Mouse (Mus musculus): ENCODE measurements around the gene Ccnjl.
A peak's percentile ranks its signal among the peaks of the same experiment; 100 is the strongest.

Gene Ccnjl

GRCm38 (mm10) chr11:43528683-43529499 lies at the start of gene Ccnjl:
Ccnjl (plus strand) TSS chr11:43528784.
- peak; percentile 13 to 54 for DNase-seq (ENCODE audit: low read depth in 2 of 2, low spot score in 2 of 2)

DNA sequence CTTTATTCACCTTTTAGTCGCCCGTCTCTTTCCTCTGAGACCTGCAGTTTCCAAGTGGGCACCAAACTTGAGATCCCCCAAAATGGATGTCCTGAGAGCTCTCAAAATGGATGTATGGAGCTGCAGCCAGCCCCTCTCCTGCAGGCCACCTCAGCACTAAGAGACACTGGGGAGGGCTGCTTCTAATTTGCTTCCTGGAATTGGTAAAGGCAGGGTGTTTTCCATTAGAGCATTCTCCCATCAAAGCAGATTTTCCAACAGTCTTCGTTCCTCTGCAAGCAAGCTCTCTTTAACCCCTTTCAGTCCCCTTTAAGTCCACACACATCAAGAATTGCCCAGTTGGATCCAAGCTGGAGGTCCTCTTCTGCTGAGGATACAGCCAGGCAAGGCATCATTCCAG lies 49.2 kb upstream of the Ccnjl start:
- DNase-seq (ENCODE audit: low read depth in 2 of 2, low spot score in 2 of 2), result no peak

DNA sequence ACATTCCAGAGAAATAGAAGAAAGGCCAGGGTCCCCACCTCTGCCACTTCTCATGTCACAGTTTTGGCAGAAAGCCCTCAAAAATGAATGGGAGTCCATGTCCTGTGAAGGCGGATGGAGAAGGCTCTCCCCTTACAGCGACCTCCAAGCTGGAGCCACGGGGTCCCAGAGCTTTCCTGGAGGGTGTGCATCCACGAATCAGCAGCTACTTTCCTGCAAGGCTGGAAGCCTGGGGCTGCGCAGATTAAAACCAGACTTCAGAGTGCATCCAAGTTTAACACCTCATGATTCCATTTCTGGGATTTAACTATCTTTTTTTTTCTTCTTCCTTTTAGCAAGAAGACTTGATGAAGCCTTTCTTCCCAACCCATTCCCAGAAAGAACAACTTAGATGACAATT lies 48.0 kb upstream of the Ccnjl start:
- no peak for DNase-seq (ENCODE audit: low read depth in 2 of 2, low spot score in 2 of 2)

DNA sequence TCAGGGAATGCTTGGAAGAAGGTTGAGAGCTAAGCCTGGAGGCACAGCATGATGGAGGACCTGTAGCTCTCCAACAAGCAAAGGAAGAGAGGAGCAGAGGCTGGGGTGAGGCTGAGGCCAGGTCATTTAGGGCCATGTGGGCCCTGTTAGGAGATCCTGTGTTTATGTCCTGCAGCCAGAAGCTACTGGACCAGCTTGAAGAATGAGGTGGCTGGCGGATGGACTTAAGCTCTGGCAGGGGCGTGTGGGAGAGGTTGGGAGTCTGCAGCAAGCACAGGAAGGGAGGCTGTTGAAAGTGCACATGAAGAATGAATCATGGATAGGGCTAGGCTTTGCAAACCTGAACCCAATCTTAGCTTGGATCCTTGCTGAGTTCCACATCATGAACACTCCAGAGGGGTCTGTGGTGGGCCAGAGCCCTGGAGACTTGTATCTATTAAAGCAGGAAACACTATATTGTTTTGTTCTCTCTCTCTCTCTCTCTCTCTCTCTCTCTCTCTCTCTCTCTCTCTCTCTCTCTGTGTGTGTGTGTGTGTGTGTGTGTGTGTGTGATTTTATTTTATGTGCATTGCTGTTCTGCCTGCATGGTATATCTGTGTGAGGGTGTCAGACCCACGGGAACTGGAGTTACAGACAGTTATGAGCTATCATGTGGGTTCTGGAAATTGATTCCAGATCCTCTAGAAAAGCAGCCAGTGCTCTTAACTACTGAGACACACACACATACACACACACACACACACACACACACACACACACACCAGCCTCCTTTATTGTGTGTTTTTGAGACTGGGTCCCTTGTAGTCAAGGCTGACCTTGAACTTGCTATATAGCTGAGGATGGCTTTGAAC lies 46.7 kb upstream of the Ccnjl start:
- no peak for DNase-seq (ENCODE audit: low read depth in 2 of 2, low spot score in 2 of 2)

GRCm38 (mm10) chr11:43483122-43483792 lies 45.3 kb upstream of the Ccnjl start:
- DNase-seq (ENCODE audit: low read depth in 2 of 2, low spot score in 2 of 2), result no peak

- no peak for DNase-seq (ENCODE audit: low read depth in 2 of 2, low spot score in 2 of 2)
Observed at GRCm38 (mm10) chr11:43484057-43484456, 44.5 kb upstream of the Ccnjl start.

GRCm38 (mm10) chr11:43484652-43485051 lies 43.9 kb upstream of the Ccnjl start:
- DNase-seq (ENCODE audit: low read depth in 2 of 2, low spot score in 2 of 2), result no peak

- no peak for DNase-seq (ENCODE audit: low read depth in 2 of 2, low spot score in 2 of 2)
Observed at GRCm38 (mm10) chr11:43485855-43486254, 42.7 kb upstream of the Ccnjl start.

GRCm38 (mm10) chr11:43492663-43493062 lies 35.9 kb upstream of the Ccnjl start:
- peak; percentile 64 to 71 for DNase-seq (ENCODE audit: low read depth in 2 of 2, low spot score in 2 of 2)

GRCm38 (mm10) chr11:43493815-43494409 lies 34.7 kb upstream of the Ccnjl start:
- DNase-seq (ENCODE audit: low read depth in 2 of 2, low spot score in 2 of 2), result peak; percentile 54 to 67

GRCm38 (mm10) chr11:43495037-43495436 lies 33.5 kb upstream of the Ccnjl start:
- no peak for DNase-seq (ENCODE audit: low read depth in 2 of 2, low spot score in 2 of 2)

- no peak for DNase-seq (ENCODE audit: low read depth in 2 of 2, low spot score in 2 of 2)
Observed at GRCm38 (mm10) chr11:43495532-43495931, 33.1 kb upstream of the Ccnjl start.

DNA sequence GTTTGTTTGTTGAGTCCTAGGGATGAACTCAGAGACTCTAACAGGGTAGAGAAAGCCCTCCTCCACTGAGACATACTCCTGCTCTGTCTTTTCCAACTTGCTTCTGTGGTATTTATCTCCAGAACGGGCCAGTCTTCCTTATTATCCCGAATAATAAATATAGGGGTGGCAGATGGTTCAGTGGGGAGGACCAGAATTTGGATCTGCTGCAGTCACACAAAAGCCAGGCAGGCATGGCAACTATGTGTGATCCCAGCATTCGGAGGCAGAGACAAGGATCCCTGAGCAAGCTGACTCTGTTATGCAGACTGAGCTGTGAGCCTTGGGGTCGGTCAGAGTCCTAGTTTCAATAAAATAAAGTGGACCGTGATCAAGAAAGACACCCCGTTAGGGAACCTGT lies 27.3 kb upstream of the Ccnjl start:
- DNase-seq (ENCODE audit: low read depth in 2 of 2, low spot score in 2 of 2), result no peak

DNA sequence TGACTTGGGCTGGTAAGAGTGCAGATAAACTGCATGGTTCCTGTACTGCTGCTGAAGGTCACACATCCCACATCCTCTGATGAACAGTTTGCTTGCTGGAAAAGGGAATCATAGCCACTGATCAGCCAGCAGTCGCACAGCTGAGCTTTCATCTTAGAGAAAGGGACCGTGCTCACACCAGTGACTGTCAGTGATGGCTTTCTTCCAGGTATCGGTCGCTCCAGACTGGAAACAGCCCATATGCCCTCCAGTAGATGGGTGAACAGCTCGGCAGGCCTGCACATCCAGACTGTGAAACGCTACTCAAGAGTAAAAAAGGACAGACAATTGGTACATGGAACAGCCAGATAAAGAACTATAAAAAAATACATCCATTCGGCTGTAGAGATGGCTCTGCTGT lies 23.4 kb upstream of the Ccnjl start:
- no peak for DNase-seq (ENCODE audit: low read depth in 2 of 2, low spot score in 2 of 2)

- DNase-seq (ENCODE audit: low read depth in 2 of 2, low spot score in 2 of 2), result no peak
Observed at GRCm38 (mm10) chr11:43507976-43508375, 20.6 kb upstream of the Ccnjl start.

DNA sequence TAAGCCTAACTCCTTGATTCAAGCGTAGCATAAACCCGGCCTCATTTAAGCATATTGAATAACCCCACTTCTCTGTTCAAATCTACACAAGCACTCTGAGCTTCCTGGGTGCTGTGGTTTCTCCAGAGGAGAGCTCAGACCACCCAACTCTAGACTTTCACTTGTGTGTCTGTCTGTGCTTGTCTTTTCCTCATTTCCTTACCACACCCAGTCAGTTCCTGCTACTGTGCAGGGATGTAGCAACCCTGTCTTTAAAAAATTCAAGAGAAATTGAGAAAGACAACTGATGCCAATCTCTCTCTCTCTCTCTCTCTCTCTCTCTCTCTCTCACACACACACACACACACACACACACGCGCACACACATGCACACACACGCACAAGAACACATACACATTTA lies 18.7 kb upstream of the Ccnjl start:
- DNase-seq (ENCODE audit: low read depth in 2 of 2, low spot score in 2 of 2), result no peak

DNA sequence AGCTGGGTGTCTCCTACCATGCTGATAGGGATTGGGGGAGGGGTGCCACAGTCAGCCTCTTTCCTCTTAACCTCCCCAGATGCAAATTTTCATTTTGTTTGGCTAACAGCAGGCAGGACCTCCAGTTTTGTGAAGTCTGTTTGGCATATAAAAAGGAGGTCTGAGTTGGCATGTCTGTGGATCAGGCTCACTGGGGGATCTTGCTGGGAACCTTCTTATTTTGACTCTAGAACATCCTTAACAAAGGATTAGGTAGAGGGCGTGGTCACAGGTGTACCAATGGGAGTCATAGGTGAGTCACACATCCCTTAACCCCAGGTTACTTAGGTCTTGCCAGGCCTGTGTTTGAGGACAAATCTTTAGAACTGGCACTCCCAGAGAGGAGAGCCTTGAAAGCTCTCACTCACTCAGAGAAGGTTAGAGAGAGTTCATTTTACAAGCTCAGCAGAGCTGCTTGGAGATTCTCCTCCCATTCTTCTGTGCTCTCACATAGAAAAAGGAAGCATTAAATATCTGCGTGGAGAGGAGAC lies 15.9 kb upstream of the Ccnjl start:
- no peak for DNase-seq (ENCODE audit: low read depth in 2 of 2, low spot score in 2 of 2)

- no peak for DNase-seq (ENCODE audit: low read depth in 2 of 2, low spot score in 2 of 2)
Observed at GRCm38 (mm10) chr11:43516344-43517021, 12.1 kb upstream of the Ccnjl start.

- no peak for DNase-seq (ENCODE audit: low read depth in 2 of 2, low spot score in 2 of 2)
Observed at GRCm38 (mm10) chr11:43517641-43518040, 10.9 kb upstream of the Ccnjl start.

- no peak for DNase-seq (ENCODE audit: low read depth in 2 of 2, low spot score in 2 of 2)
Observed at GRCm38 (mm10) chr11:43518086-43518485, 10.5 kb upstream of the Ccnjl start.

All from CD8-positive naive resting alpha-beta T cell, adult 2 months (primary cell).